In genomic region chr2:167574814-167575213, GRCm38 (mm10) we compare ENCODE assay signal across 12 mouse cellular contexts. TPM values are rescaled to one million over a fixed set of nuclear protein-coding genes. Genes with fewer than 3 reads are reported as not detected.
A peak's percentile ranks its signal among the peaks of the same experiment; 100 is the strongest.
DNase-seq lines count a peak whose midpoint lies in the region; ATAC-seq and TF ChIP-seq lines count a peak whose summit lies in the region.
"Had no signal": no experiment of that assay in that cellular context is flagged by ENCODE, and none has a peak within 500 bp of the region (broad histone marks: within the 10 kb centered on the region; RNA-seq: fewer than 3 reads in every experiment).

No protein-coding gene starts in this region.

- 68% methylated on average over 9 of the region's 9 CpGs for WGBS in heart, embryonic 10.5 days
- WGBS in midbrain, embryonic 16.5 days = 68% methylated on average over 9 of the region's 9 CpGs

- H3K9me3 ChIP-seq in heart, embryonic 10.5 days = no peaks in the 10 kb centered on the region
- H3K9me3 ChIP-seq in midbrain, embryonic 16.5 days (replicated peaks; ENCODE audit: control insufficient read depth, low read length, poor library complexity, severe bottlenecking) = no peaks in the 10 kb centered on the region
- H3K9me3 ChIP-seq: liver, embryonic 12.5 days; midbrain, embryonic 12.5 days had no signal

- ATAC-seq in midbrain, embryonic 16.5 days = no peak
- ATAC-seq: forebrain, embryonic 16.5 days; hindbrain, postnatal 0 days; liver, embryonic 12.5 days had no signal

- no peaks in the 10 kb centered on the region for H3K36me3 ChIP-seq in heart, embryonic 10.5 days
- no peaks in the 10 kb centered on the region for H3K36me3 ChIP-seq in myocyte (ENCODE audit: control insufficient read depth, insufficient read depth)
- H3K36me3 ChIP-seq in midbrain, embryonic 16.5 days (ENCODE audit: control insufficient read depth, insufficient read depth, low read length) = no peaks in the 10 kb centered on the region
- H3K36me3 ChIP-seq: liver, embryonic 12.5 days; midbrain, embryonic 12.5 days had no signal

- TF ChIP-seq POLR2A in myocyte (IDR thresholded peaks at IDR 0.05; ENCODE audit: insufficient read length, low read depth) = peak; percentile 41

- no peak overlapping the region for H3ac ChIP-seq in myocyte (ENCODE audit: control insufficient read depth, insufficient read length)

- peaks cover 34% of the 10 kb centered on the region for H3K4me1 ChIP-seq in heart, embryonic 10.5 days
- no peaks in the 10 kb centered on the region for H3K4me1 ChIP-seq in midbrain, embryonic 16.5 days (ENCODE audit: control insufficient read depth, insufficient read depth, low read length)

- H3K27ac ChIP-seq in heart, embryonic 10.5 days = peak overlapping the region; percentile 38; the same call in 1 of the 2 replicates
- no peak overlapping the region for H3K27ac ChIP-seq in midbrain, embryonic 16.5 days (ENCODE audit: low read length)
- H3K27ac ChIP-seq: hindbrain, postnatal 0 days; liver, embryonic 12.5 days; midbrain, embryonic 12.5 days had no signal

- peak; percentile 58 to 69 for DNase-seq in lung, adult 18-20 months
- no peak for DNase-seq in lung, postnatal 14 days
- peak; percentile 82 to 84 for DNase-seq in adrenal gland, postnatal 36 days
- no peak for DNase-seq in heart, embryonic 10.5 days (ENCODE audit: low spot score)
- no peak for DNase-seq in kidney, adult 8-10 months
- DNase-seq in thymus, postnatal 36 days = no peak

- no peak overlapping the region for H3K9ac ChIP-seq in midbrain, embryonic 16.5 days (ENCODE audit: low read depth, low read length)
- H3K9ac ChIP-seq: liver, embryonic 12.5 days; midbrain, embryonic 12.5 days had no signal

- peak overlapping the region; percentile 51 for H3K4me2 ChIP-seq in myocyte (ENCODE audit: low read depth)
- no peak overlapping the region for H3K4me2 ChIP-seq in midbrain, embryonic 16.5 days (ENCODE audit: low read length)
- H3K4me2 ChIP-seq: liver, embryonic 12.5 days; midbrain, embryonic 12.5 days had no signal

- no peak overlapping the region for H3K4me3 ChIP-seq in heart, embryonic 10.5 days
- no peak overlapping the region for H3K4me3 ChIP-seq in myocyte
- no peak overlapping the region for H3K4me3 ChIP-seq in midbrain, embryonic 16.5 days (ENCODE audit: low read depth, low read length)
- H3K4me3 ChIP-seq: liver, embryonic 12.5 days; midbrain, embryonic 12.5 days had no signal

- H3K27me3 ChIP-seq in heart, embryonic 10.5 days (ENCODE audit: insufficient read depth, poor library complexity, severe bottlenecking) = peaks cover 4% of the 10 kb centered on the region
- no peaks in the 10 kb centered on the region for H3K27me3 ChIP-seq in myocyte (ENCODE audit: control insufficient read depth, insufficient read depth, insufficient read length)
- H3K27me3 ChIP-seq in midbrain, embryonic 16.5 days (ENCODE audit: control insufficient read depth, insufficient read depth, low read depth, low read length) = no peaks in the 10 kb centered on the region
- H3K27me3 ChIP-seq: liver, embryonic 12.5 days; midbrain, embryonic 12.5 days had no signal

- no peaks in the 10 kb centered on the region for H3K79me2 ChIP-seq in myocyte (ENCODE audit: control insufficient read depth, insufficient read depth)

TF ChIP-seq in myocyte, 11 proteins besides CTCF, POLR2A, EP300 and RAD21:
- TF ChIP-seq MYOD1 (IDR thresholded peaks at IDR 0.05; ENCODE audit: control insufficient read depth in 1 of 3, insufficient read length in 2 of 3, low read depth in 2 of 3) (peak in 2 of 3 experiments; percentile 12 to 56), TCF12 (IDR thresholded peaks at IDR 0.05; ENCODE audit: insufficient read depth, poor library complexity, severe bottlenecking) (no peak), MAX (IDR thresholded peaks at IDR 0.05; ENCODE audit: low read depth) (no peak), CEBPB (IDR thresholded peaks at IDR 0.05; ENCODE audit: insufficient read depth, poor library complexity, severe bottlenecking) (0 out of 2 replicates have a peak, but pooled peaks have one; percentile 24), SRF (IDR thresholded peaks at IDR 0.05; ENCODE audit: control insufficient read depth, insufficient read length, low read depth) (no peak), REST (IDR thresholded peaks at IDR 0.05; ENCODE audit: insufficient read depth, insufficient read length) (no peak), E2F4 (IDR thresholded peaks at IDR 0.05; ENCODE audit: insufficient read depth) (no peak), MYOG (IDR thresholded peaks at IDR 0.05; ENCODE audit: control insufficient read depth in 1 of 3, insufficient read depth in 1 of 3, insufficient read length in 2 of 3, low read depth in 2 of 3) (no peak), TCF3 (IDR thresholded peaks at IDR 0.05; ENCODE audit: insufficient read length, low read depth) (no peak), POLR2AphosphoS2 (IDR thresholded peaks at IDR 0.05; ENCODE audit: insufficient read length, low read depth) (no peak), USF1 (IDR thresholded peaks at IDR 0.05; ENCODE audit: low read depth) (no peak)

RNA-seq across cellular contexts. Expression of gene Snai1, which starts 36.8 kb away (rescaled TPM):
- 10 to 100 TPM in 1 of 2 experiments, 1 to 10 TPM in 1; 5.4 to 11.2 TPM for total RNA-seq in adrenal gland, postnatal 36 days (2021)
- 21.8 and 42.2 TPM in 2 replicates for polyA plus RNA-seq in heart, embryonic 10.5 days (2016; fragmentation: Nextera tagmentation; extraction: Ambion mirVana)
- 48.5 TPM for polyA plus RNA-seq in myocyte (2012; fragmentation: generic; extraction: Trizol)
- 3.9 and 4.7 TPM in 2 replicates for polyA plus RNA-seq in midbrain, embryonic 16.5 days (2015; fragmentation: Nextera tagmentation; extraction: Ambion mirVana)

RNA-seq across cellular contexts. Expression of gene Ube2v1, which starts 57.1 kb away (rescaled TPM):
- 100 to 1,000 TPM; 195 to 197 TPM for total RNA-seq in adrenal gland, postnatal 36 days (2021)
- polyA plus RNA-seq in heart, embryonic 10.5 days (2016; fragmentation: Nextera tagmentation; extraction: Ambion mirVana) = 312 and 332 TPM in 2 replicates
- 322 TPM for polyA plus RNA-seq in myocyte (2012; fragmentation: generic; extraction: Trizol)
- 321 and 344 TPM in 2 replicates for polyA plus RNA-seq in midbrain, embryonic 16.5 days (2015; fragmentation: Nextera tagmentation; extraction: Ambion mirVana)

Comparison
In these comparisons a context has a peak if more than half of its experiments do, and no peak if none do; other contexts are left out.
1. DNase-seq: peak in lung, adult 18-20 months (2 of 2) and adrenal gland, postnatal 36 days (2 of 2); none in lung, postnatal 14 days (single experiment), heart, embryonic 10.5 days (single experiment), kidney, adult 8-10 months (0 of 2) and thymus, postnatal 36 days (0 of 2).